Mouse (Mus musculus): ENCODE results near the gene Hps1. TPM values are rescaled to one million over a fixed set of nuclear protein-coding genes. Genes with fewer than 3 reads are reported as not detected.
A peak's percentile ranks its signal among the peaks of the same experiment; 100 is the strongest.

The Hps1 gene
- total RNA-seq, 1 experiment = 13.1 TPM

DNA sequence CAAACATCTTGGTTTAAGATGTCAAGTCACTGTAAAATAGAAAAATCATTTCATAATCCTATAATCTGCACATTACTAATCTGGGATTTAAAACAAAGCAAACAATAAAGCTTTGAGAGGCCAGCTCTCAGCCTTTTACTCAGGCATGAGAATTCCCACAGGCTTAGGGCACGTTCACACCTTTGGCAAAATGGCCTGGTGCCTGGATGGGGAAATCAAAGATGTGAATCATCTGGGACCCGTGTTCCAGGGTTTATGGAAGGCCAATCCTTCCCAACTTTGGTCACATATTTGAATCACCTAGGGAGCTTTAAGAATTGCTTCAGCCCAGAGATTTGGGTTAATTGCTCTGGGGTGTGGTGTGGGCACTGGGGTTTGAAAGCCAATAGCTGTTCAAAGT lies 18.1 kb upstream of the Hps1 start:
- TF ChIP-seq ZC3H11A (IDR thresholded peaks at IDR 0.05; ENCODE audit: borderline replicate concordance, low read depth, low read length) (no peak), HCFC1 (IDR thresholded peaks at IDR 0.05; ENCODE audit: borderline replicate concordance, insufficient read depth, low read length) (no peak), CHD2 (IDR thresholded peaks at IDR 0.05; ENCODE audit: low read depth, low read length) (no peak), ZNF384 (IDR thresholded peaks at IDR 0.05; ENCODE audit: low read depth, low read length) (no peak), MAFK (IDR thresholded peaks at IDR 0.05; ENCODE audit: insufficient read depth, low read depth, low read length) (no peak)
- in situ Hi-C loops (cut with MboI; ENCODE audit: low sequenced_read_pairs in 2 of 2, unreplicated experiment in 2 of 2) = loop anchor here in 1 of 2 experiments (10.0 kb wide), 2 partner anchors 507 to 607 kb away; no protein-coding TSS in a partner anchor
- Histone ChIP-seq H3K9me3 (ENCODE audit: control insufficient read depth, insufficient read depth, low read depth, low read length) (no peaks in the 10 kb centered on the region), H3K4me1 (ENCODE audit: control insufficient read depth in 2 of 2, insufficient read depth in 2 of 2, low read length in 2 of 2, poor library complexity in 1 of 2) (no peaks in the 10 kb centered on the region), H3K4me3 (ENCODE audit: insufficient read depth in 1 of 2, low read depth in 1 of 2, low read length in 2 of 2, poor library complexity in 1 of 2, severe bottlenecking in 1 of 2) (no peak overlapping the region), H3K9ac (ENCODE audit: insufficient read depth, low read depth, low read length, poor library complexity, severe bottlenecking) (no peak overlapping the region), H3K27ac (ENCODE audit: insufficient read depth, low read depth, low read length, poor library complexity, severe bottlenecking) (no peak overlapping the region), H3K36me3 (ENCODE audit: control insufficient read depth, insufficient read depth, low read length, poor library complexity, severe bottlenecking) (no peaks in the 10 kb centered on the region)
- DNase-seq (ENCODE audit: low read depth, low spot score) = no peak

DNA sequence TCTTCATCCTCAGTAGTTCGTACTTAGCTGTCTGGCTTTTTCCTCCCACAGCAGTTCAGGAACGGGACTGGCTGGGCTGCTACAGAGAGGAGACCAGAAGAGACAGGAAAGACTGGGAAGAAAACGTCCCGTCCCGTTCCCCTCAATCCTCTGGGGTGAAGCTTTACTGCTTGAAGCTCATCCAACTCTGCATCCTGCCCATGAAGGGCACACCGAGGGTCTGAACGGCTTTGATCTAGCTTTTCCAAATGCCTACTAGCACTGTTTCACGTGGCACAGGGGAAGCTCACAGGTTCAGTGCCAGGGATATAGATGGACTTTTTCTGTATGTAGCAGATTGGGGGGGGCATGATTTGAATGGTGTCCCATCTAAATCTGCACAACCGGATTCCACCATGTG lies 16.0 kb upstream of the Hps1 start:
- Histone ChIP-seq H3K27ac (ENCODE audit: insufficient read depth, low read depth, low read length, poor library complexity, severe bottlenecking) (no peak overlapping the region), H3K9ac (ENCODE audit: insufficient read depth, low read depth, low read length, poor library complexity, severe bottlenecking) (no peak overlapping the region), H3K36me3 (ENCODE audit: control insufficient read depth, insufficient read depth, low read length, poor library complexity, severe bottlenecking) (no peaks in the 10 kb centered on the region), H3K4me1 (ENCODE audit: control insufficient read depth in 2 of 2, insufficient read depth in 2 of 2, low read length in 2 of 2, poor library complexity in 1 of 2) (no peaks in the 10 kb centered on the region), H3K4me3 (ENCODE audit: insufficient read depth in 1 of 2, low read depth in 1 of 2, low read length in 2 of 2, poor library complexity in 1 of 2, severe bottlenecking in 1 of 2) (peak overlapping the region in 1 of 2 experiments; percentile 74; a peak in 2 of 4 replicates), H3K9me3 (ENCODE audit: control insufficient read depth, insufficient read depth, low read depth, low read length) (no peaks in the 10 kb centered on the region)
- DNase-seq (ENCODE audit: low read depth, low spot score) = no peak
- TF ChIP-seq CHD2 (IDR thresholded peaks at IDR 0.05; ENCODE audit: low read depth, low read length) (no peak), ZC3H11A (IDR thresholded peaks at IDR 0.05; ENCODE audit: borderline replicate concordance, low read depth, low read length) (no peak), MAFK (IDR thresholded peaks at IDR 0.05; ENCODE audit: insufficient read depth, low read depth, low read length) (no peak), HCFC1 (IDR thresholded peaks at IDR 0.05; ENCODE audit: borderline replicate concordance, insufficient read depth, low read length) (no peak), ZNF384 (IDR thresholded peaks at IDR 0.05; ENCODE audit: low read depth, low read length) (no peak)
- in situ Hi-C loops (cut with MboI; ENCODE audit: low sequenced_read_pairs in 2 of 2, unreplicated experiment in 2 of 2) = loop anchor here in 1 of 2 experiments (10.0 kb wide), 2 partner anchors 509 to 609 kb away; no protein-coding TSS in a partner anchor

DNA sequence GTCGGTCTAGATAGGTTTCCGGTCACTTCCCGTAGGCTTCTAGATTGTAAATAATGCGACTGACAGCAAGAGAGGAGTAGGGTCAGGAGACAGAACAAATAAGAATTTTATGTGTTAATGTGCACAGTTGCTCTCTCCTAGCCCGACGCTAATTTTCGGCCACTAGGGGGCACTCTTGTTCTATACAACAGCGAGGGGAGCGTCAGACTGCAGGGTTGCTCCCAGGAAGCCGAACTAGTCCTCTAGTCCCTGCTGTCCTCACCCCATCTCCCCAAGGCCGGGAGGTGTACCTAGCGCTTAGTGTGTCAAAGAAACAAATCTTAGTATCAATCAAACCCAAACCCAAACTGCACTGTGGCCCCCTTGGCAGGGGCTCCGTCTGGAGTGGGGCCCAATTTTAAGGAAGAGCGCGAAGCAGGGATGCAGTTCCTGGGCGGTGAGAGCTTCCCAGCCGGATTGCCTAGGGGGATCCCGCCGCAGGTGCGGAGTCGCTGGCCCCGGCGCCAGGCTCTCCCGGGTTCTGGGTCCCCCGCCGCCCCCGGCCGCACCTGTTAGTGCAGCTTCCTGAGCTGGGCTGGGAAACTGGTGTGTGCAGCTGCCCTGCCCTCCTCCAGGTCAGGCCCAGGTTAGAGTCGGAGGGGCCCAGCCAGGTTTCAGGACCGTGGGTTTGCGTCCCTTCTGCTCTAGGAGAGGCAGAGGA lies 15.3 kb upstream of the Hps1 start:
- peak overlapping the region; percentile 57 to 74 for H3K4me3 ChIP-seq (ENCODE audit: insufficient read depth in 1 of 2, low read depth in 1 of 2, low read length in 2 of 2, poor library complexity in 1 of 2, severe bottlenecking in 1 of 2)
- DNase-seq (ENCODE audit: low read depth, low spot score) = peak; percentile 87
- no peak for TF ChIP-seq ZNF384 (IDR thresholded peaks at IDR 0.05; ENCODE audit: low read depth, low read length)
- TF ChIP-seq HCFC1 (IDR thresholded peaks at IDR 0.05; ENCODE audit: borderline replicate concordance, insufficient read depth, low read length) = no peak
- peak; percentile 90 for TF ChIP-seq ZC3H11A (IDR thresholded peaks at IDR 0.05; ENCODE audit: borderline replicate concordance, low read depth, low read length)
- TF ChIP-seq CHD2 (IDR thresholded peaks at IDR 0.05; ENCODE audit: low read depth, low read length) = no peak
- TF ChIP-seq MAFK (IDR thresholded peaks at IDR 0.05; ENCODE audit: insufficient read depth, low read depth, low read length) = no peak
- no peaks in the 10 kb centered on the region for H3K4me1 ChIP-seq (ENCODE audit: control insufficient read depth in 2 of 2, insufficient read depth in 2 of 2, low read length in 2 of 2, poor library complexity in 1 of 2)
- H3K9ac ChIP-seq (ENCODE audit: insufficient read depth, low read depth, low read length, poor library complexity, severe bottlenecking) = peak overlapping the region; percentile 59
- in situ Hi-C loops (cut with MboI; ENCODE audit: low sequenced_read_pairs in 2 of 2, unreplicated experiment in 2 of 2) = loop anchor here in 1 of 2 experiments (10.0 kb wide), 2 partner anchors 510 to 610 kb away; no protein-coding TSS in a partner anchor
- H3K27ac ChIP-seq (ENCODE audit: insufficient read depth, low read depth, low read length, poor library complexity, severe bottlenecking) = no peak overlapping the region
- H3K36me3 ChIP-seq (ENCODE audit: control insufficient read depth, insufficient read depth, low read length, poor library complexity, severe bottlenecking) = no peaks in the 10 kb centered on the region
- no peaks in the 10 kb centered on the region for H3K9me3 ChIP-seq (ENCODE audit: control insufficient read depth, insufficient read depth, low read depth, low read length)

DNA sequence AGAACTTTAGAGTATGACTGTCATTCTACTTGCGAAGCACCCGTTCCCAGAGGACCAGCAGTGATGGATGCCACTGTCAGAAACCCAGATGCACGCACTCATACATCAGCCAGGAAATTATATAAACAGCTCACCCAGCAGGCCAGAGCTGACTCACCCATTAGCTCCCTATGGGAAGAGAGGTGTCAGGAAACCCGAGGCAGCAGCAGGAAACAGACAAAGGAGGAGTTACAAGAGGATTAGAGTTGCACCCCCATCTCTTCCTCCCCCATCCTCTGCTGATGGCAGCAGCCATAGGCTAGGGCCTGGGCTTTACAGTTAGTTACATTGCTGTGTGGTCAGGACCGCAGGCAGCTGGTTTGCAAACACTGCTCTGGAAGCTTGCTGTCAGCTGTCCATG lies 8.5 kb upstream of the Hps1 start:
- Histone ChIP-seq H3K27ac (ENCODE audit: insufficient read depth, low read depth, low read length, poor library complexity, severe bottlenecking) (no peak overlapping the region), H3K36me3 (ENCODE audit: control insufficient read depth, insufficient read depth, low read length, poor library complexity, severe bottlenecking) (no peaks in the 10 kb centered on the region), H3K9ac (ENCODE audit: insufficient read depth, low read depth, low read length, poor library complexity, severe bottlenecking) (no peak overlapping the region), H3K9me3 (ENCODE audit: control insufficient read depth, insufficient read depth, low read depth, low read length) (no peaks in the 10 kb centered on the region), H3K4me3 (ENCODE audit: insufficient read depth in 1 of 2, low read depth in 1 of 2, low read length in 2 of 2, poor library complexity in 1 of 2, severe bottlenecking in 1 of 2) (no peak overlapping the region), H3K4me1 (ENCODE audit: control insufficient read depth in 2 of 2, insufficient read depth in 2 of 2, low read length in 2 of 2, poor library complexity in 1 of 2) (no peaks in the 10 kb centered on the region)
- DNase-seq (ENCODE audit: low read depth, low spot score) = no peak
- TF ChIP-seq ZNF384 (IDR thresholded peaks at IDR 0.05; ENCODE audit: low read depth, low read length) = no peak
- no peak for TF ChIP-seq CHD2 (IDR thresholded peaks at IDR 0.05; ENCODE audit: low read depth, low read length)
- TF ChIP-seq ZC3H11A (IDR thresholded peaks at IDR 0.05; ENCODE audit: borderline replicate concordance, low read depth, low read length) = no peak
- TF ChIP-seq HCFC1 (IDR thresholded peaks at IDR 0.05; ENCODE audit: borderline replicate concordance, insufficient read depth, low read length) = no peak
- in situ Hi-C loops (cut with MboI; ENCODE audit: low sequenced_read_pairs in 2 of 2, unreplicated experiment in 2 of 2) = no loop called here
